Mouse (Mus musculus) CH12.LX (cell line): ENCODE results near the gene Henmt1. TPM values are rescaled to one million over a fixed set of nuclear protein-coding genes. Genes with fewer than 3 reads are reported as not detected.

ENCODE experiments used
- DNase-seq: peaks from one replicate; pipeline ENCODE4 v3.0.0-alpha.2; 2013; ENCODE audit errors: extremely low read depth
- H3K27ac ChIP-seq: 2 replicates; pipeline ENCODE4 v1.5.1; 2012; ENCODE audit warnings: low read depth, mild to moderate bottlenecking, control low read depth, moderate library complexity; ENCODE audit not compliant: insufficient read depth
- H3K27me3 ChIP-seq: replicated peaks from 2 replicates; pipeline ENCODE3; 2012; ENCODE audit warnings: inconsistent platforms
- H3K36me3 ChIP-seq, 2 experiments: replicated peaks in 1 of 2; 2 replicates each; pipeline versions ENCODE3 to v1.6.1; 2012; ENCODE audit warnings: inconsistent platforms in 1 of 2, low read length in 1 of 2, mild to moderate bottlenecking in 1 of 2, mixed read lengths in 1 of 2, moderate library complexity in 1 of 2; ENCODE audit not compliant: control insufficient read depth in 1 of 2, insufficient read depth in 1 of 2
- H3K4me1 ChIP-seq, 2 experiments: 2 replicates each; pipeline ENCODE4 v1.6.1; 2012; ENCODE audit warnings: inconsistent platforms in 1 of 2, moderate library complexity in 1 of 2; ENCODE audit not compliant: insufficient read depth in 2 of 2, control insufficient read depth in 1 of 2
- H3K4me2 ChIP-seq: 2 replicates; pipeline ENCODE4 v1.6.1; 2012; ENCODE audit warnings: low read depth, mild to moderate bottlenecking, control low read depth; ENCODE audit not compliant: poor library complexity, insufficient read depth, severe bottlenecking
- H3K4me3 ChIP-seq, 3 experiments: fragments of 150-350 bp in 1 of 3; sonication (generic) in 1 of 3; replicated peaks in 1 of 3; 2 replicates each; pipeline versions ENCODE3 to v1.5.1; 2011 to 2012; ENCODE audit warnings: low read depth in 2 of 3, low read length in 2 of 3, mild to moderate bottlenecking in 2 of 3, moderate library complexity in 2 of 3, control low read depth in 1 of 3, improper control_type of control experiment in 1 of 3, inconsistent platforms in 1 of 3, mixed read lengths in 1 of 3; ENCODE audit not compliant: poor library complexity in 1 of 3
- H3K79me2 ChIP-seq: replicated peaks from 2 replicates; pipeline ENCODE4 v1.6.1; 2012; ENCODE audit warnings: mild to moderate bottlenecking, moderate library complexity; ENCODE audit not compliant: control insufficient read depth, poor library complexity, insufficient read depth, severe bottlenecking; ENCODE audit errors: extremely low read depth
- H3K9ac ChIP-seq: 2 replicates; pipeline ENCODE4 v1.6.1; 2012; ENCODE audit warnings: low read depth, mild to moderate bottlenecking, control low read depth, moderate library complexity; ENCODE audit not compliant: insufficient read depth
- H3K9me3 ChIP-seq: replicated peaks from 2 replicates; pipeline ENCODE3; 2012; ENCODE audit warnings: low read length, inconsistent platforms, mixed read lengths
- CHD1 ChIP-seq: IDR thresholded peaks from 2 replicates; pipeline ENCODE4 v1.6.1; 2012; ENCODE audit warnings: low read depth, low read length, improper control_type of control experiment, inconsistent platforms
- ELF1 ChIP-seq: IDR thresholded peaks from 2 replicates; pipeline ENCODE4 v1.6.1; 2014; ENCODE audit warnings: low read depth, mild to moderate bottlenecking, inconsistent platforms, low read length, improper control_type of control experiment
- GABPA ChIP-seq: IDR thresholded peaks from 2 replicates; pipeline ENCODE4 v1.6.1; 2012; ENCODE audit warnings: low read depth, low read length, improper control_type of control experiment, inconsistent platforms; ENCODE audit not compliant: insufficient replicate concordance
- HCFC1 ChIP-seq: IDR thresholded peaks from 2 replicates; pipeline ENCODE4 v1.6.1; 2012; ENCODE audit warnings: low read depth, mild to moderate bottlenecking, inconsistent platforms, low read length, improper control_type of control experiment
- IRF4 ChIP-seq: IDR thresholded peaks from 2 replicates; pipeline ENCODE4 v1.6.1; 2014; ENCODE audit warnings: low read depth, mild to moderate bottlenecking, inconsistent platforms, low read length, improper control_type of control experiment
- JUN ChIP-seq: IDR thresholded peaks from 2 replicates; pipeline ENCODE4 v1.6.1; 2011; ENCODE audit warnings: low read depth, mild to moderate bottlenecking, low read length, improper control_type of control experiment, moderate library complexity; ENCODE audit not compliant: insufficient read depth
- MAZ ChIP-seq: IDR thresholded peaks from 2 replicates; pipeline ENCODE4 v1.6.1; 2012; ENCODE audit warnings: low read depth, mild to moderate bottlenecking, inconsistent platforms, low read length, improper control_type of control experiment, moderate library complexity
- MYC ChIP-seq: IDR thresholded peaks from 2 replicates; pipeline ENCODE4 v1.6.1; 2011; ENCODE audit warnings: low read depth, mild to moderate bottlenecking, improper control_type of control experiment, low read length
- PAX5 ChIP-seq: IDR thresholded peaks from 2 replicates; pipeline ENCODE4 v1.6.1; 2012; ENCODE audit warnings: low read length, inconsistent platforms, mixed read lengths
- POLR2AphosphoS2 ChIP-seq: IDR thresholded peaks from 2 replicates; pipeline ENCODE4 v1.6.1; 2011; ENCODE audit warnings: low read depth, low read length, improper control_type of control experiment
- RCOR1 ChIP-seq: conservative IDR thresholded peaks from 2 replicates; pipeline ENCODE4 v1.6.1; 2012; ENCODE audit warnings: low read depth, mild to moderate bottlenecking, inconsistent platforms, low read length, improper control_type of control experiment
- SMC3 ChIP-seq: IDR thresholded peaks from 2 replicates; pipeline ENCODE4 v1.6.1; 2011; ENCODE audit warnings: low read depth, low read length, improper control_type of control experiment
- USF2 ChIP-seq: conservative IDR thresholded peaks from 2 replicates; pipeline ENCODE4 v1.6.1; 2011; ENCODE audit warnings: low read depth, low read length, improper control_type of control experiment
- ZKSCAN1 ChIP-seq: IDR thresholded peaks from 2 replicates; pipeline ENCODE4 v1.6.1; 2012; ENCODE audit warnings: low read depth, inconsistent platforms, low read length, improper control_type of control experiment, borderline replicate concordance
- ZNF384 ChIP-seq: IDR thresholded peaks from 2 replicates; pipeline ENCODE4 v1.6.1; 2012; ENCODE audit warnings: low read depth, low read length, improper control_type of control experiment, inconsistent platforms
- dilution Hi-C: fragments of 300-500 bp; cut with MboI; formaldehyde crosslinking; loops from 2 replicates; pipeline ENCODE4 v1.14.3; 2020; ENCODE audit warnings: low sequenced_read_pairs; ENCODE audit not compliant: extremely low pct_unique_long_range_greater_than_20kb, extremely low pct_ligation_motif_present
- in situ Hi-C: fragments of 300-500 bp; cut with MboI; formaldehyde crosslinking; loops from 3 replicates; pipeline ENCODE4 v1.14.3; 2019; ENCODE audit warnings: low sequenced_read_pairs, low pct_ligation_motif_present, low pct_unique_long_range_greater_than_20kb, mixed read lengths
- polyA plus RNA-seq: library from polyadenylated mRNA; unstranded; fragments of >175 nt; gene quantifications from 2 replicates; pipeline ENCODE4 v1.2.1, GENCODE M21; 2012; ENCODE audit warnings: low read depth; ENCODE audit not compliant: insufficient read length
- total RNA-seq, 2 experiments: library from RNA; depleted of rRNA; stranded (reverse); fragments of 300-350 nt in 1 of 2; fragments of >200 nt in 1 of 2; gene quantifications; 2 replicates each; pipeline ENCODE4 v1.2.3; 2012 to 2014

Henmt1 gene
- total and polyA plus RNA-seq, 3 experiments = not detected

DNA sequence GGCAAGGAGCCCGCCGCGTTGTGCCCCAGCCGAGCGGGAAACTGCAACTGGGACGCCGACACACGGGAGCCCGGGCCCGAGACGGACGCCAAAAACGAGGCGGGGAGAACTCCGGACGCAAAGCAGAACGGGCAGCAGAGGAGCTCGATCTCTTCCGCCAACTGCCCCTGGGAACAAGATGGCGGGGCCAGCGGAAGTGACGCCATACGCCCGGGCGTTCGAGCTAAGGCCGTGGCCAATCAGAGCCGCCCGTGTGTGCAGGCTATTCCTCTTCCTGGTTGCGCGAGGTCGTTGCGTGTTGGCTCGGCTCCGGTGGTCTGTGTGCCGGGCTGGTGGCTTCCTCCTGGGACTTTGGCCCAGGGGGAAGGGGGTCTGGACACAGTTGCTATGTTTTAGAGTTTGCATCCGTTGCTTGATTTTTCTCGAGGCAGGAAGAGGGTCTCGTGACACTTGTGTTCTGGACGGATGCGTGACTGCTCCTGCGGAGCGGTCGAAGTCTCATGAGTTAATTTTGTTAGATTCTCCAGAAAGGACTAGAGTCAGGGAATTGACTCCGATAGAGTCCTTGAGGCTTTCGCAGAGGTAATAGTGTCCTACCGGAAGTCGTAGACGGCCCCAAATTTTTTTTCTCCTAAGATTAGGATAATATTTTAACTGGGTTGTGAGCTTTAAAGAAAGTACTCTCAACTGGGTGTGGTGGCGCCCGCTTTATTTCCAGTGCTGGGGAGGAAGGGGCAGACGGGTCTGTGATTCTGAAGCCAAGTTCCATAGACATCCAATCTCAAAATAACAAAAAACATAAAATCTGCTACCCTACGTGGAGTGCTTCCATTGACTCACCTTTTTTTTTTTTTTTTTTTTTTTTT is 27.9 kb upstream of the Henmt1 start, which contains the start of gene Prpf38b (continued):
- no peak; the same call in 1 of the 2 replicates for TF ChIP-seq GABPA
- TF ChIP-seq ZNF384 = no peak
- TF ChIP-seq HCFC1 = peak; percentile 85
- no peak for TF ChIP-seq SMC3

DNA sequence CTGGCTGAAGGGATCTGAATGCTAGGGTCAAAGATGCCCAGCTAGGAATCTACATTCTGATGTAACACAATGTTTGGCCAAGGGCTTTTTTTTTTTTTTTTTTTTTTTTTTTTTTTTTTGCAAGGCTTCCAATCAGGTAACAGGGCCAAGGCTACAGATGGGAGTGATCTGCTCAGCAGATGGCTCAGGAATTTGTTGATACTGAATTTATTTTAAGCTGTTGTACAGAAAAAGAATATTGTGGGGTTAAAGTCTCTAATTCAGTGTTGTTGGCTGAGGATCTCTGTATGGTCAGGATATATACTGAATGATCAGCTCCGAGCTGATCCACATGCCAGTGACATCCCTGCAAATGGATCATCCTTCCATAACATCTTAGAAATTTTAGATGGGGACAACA is 23.7 kb upstream of the Henmt1 start:
- in situ Hi-C loops = no loop called here
- Histone ChIP-seq H3K27me3 (no peaks in the 10 kb centered on the region), H3K4me1 (peaks cover 6 to 10% of the 10 kb centered on the region in 2 experiments; a peak in 3 of 4 replicates), H3K4me3 (no peak overlapping the region), H3K4me2 (no peak overlapping the region), H3K9ac (no peak overlapping the region), H3K9me3 (no peaks in the 10 kb centered on the region), H3K36me3 (no peaks in the 10 kb centered on the region), H3K27ac (no peak overlapping the region), H3K79me2 (peaks cover 2% of the 10 kb centered on the region; the same call in 1 of the 2 replicates)
- TF ChIP-seq ZNF384 (peak; percentile 74), SMC3 (no peak), POLR2AphosphoS2 (no peak)
- dilution Hi-C loops = no loop called here
- DNase-seq = no peak

DNA sequence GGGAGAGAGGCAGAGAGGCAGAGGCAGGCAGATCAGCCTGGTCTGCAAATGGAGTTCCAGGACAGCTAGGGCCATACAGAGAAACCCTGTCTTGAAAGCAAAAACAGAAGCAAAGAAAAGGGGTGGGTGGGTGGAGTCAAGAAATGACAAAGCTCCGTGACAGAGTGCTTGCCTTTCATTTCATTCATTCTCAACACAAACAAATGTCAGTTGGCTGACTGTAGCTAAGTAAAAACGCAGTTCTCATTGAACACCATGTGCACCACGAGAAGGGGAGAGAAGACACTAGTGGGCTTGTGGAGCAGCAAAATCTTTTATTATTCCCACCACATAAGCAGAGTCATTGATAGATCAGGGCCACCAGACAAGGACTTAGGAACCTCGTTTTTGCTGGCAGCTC is 22.8 kb upstream of the Henmt1 start:
- H3K27me3 ChIP-seq = no peaks in the 10 kb centered on the region
- H3K9me3 ChIP-seq = no peaks in the 10 kb centered on the region
- H3K36me3 ChIP-seq = no peaks in the 10 kb centered on the region
- in situ Hi-C loops (no loop called here), dilution Hi-C loops (no loop called here)
- no peak overlapping the region for H3K27ac ChIP-seq
- peak overlapping the region; percentile 38; the same call in 1 of the 2 replicates for H3K4me2 ChIP-seq
- H3K4me1 ChIP-seq = peaks cover 6 to 10% of the 10 kb centered on the region in 2 experiments; a peak in 3 of 4 replicates
- no peak for TF ChIP-seq JUN
- no peak for DNase-seq
- no peak overlapping the region for H3K9ac ChIP-seq
- H3K4me3 ChIP-seq = no peak overlapping the region
- H3K79me2 ChIP-seq = no peaks in the 10 kb centered on the region

DNA sequence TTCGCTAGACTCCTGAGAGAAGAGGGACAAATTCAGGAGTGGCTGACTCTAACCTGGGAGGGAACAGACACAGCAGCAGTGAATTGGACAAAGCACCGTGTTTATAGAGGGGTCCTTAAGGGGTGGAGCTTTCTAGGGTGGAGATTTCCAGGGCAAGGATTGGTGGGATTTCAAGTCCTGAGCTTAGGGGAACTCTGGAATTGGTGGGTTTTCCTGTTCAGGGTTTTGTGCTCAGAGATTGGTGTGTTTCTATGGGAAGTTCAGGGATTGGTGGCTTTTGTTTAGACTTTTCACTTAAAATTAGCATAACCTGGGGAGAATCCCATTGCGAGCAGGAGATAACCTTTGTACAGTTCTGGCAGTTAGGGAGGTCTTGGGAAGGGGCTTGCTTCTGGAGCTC is 21.7 kb upstream of the Henmt1 start:
- dilution Hi-C loops = no loop called here
- H3K9ac ChIP-seq = no peak overlapping the region

More for the DNA sequence above, 21.7 kb upstream of the Henmt1 start:
- Histone ChIP-seq H3K9me3 (no peaks in the 10 kb centered on the region), H3K27me3 (no peaks in the 10 kb centered on the region), H3K27ac (no peak overlapping the region), H3K36me3 (no peaks in the 10 kb centered on the region), H3K4me3 (no peak overlapping the region), H3K4me1 (peaks cover 7 to 8% of the 10 kb centered on the region in 2 experiments; a peak in 2 of 4 replicates), H3K79me2 (no peaks in the 10 kb centered on the region), H3K4me2 (no peak overlapping the region)
- DNase-seq = no peak
- TF ChIP-seq SMC3 = no peak
- no peak for TF ChIP-seq IRF4
- no peak for TF ChIP-seq MAZ
- no peak for TF ChIP-seq MYC
- TF ChIP-seq USF2 = no peak
- no peak for TF ChIP-seq CHD1
- TF ChIP-seq GABPA = no peak
- no peak for TF ChIP-seq ZNF384
- TF ChIP-seq ZKSCAN1 = no peak
- no peak for TF ChIP-seq RCOR1
- no peak for TF ChIP-seq ELF1
- TF ChIP-seq PAX5 = no peak
- in situ Hi-C loops = no loop called here
